Mouse (Mus musculus) stomach, postnatal 0 days (tissue): ENCODE results near the gene Lipc.

Source experiments
- CTCF ChIP-seq: IDR thresholded peaks from 2 replicates; pipeline ENCODE4 v1.5.1; 2016; ENCODE audit warnings: antibody characterized with exemption, low read depth, mild to moderate bottlenecking, moderate library complexity
- EP300 ChIP-seq: optimal IDR thresholded peaks from 2 replicates; pipeline ENCODE3; 2016; ENCODE audit warnings: antibody characterized with exemption

DNA sequence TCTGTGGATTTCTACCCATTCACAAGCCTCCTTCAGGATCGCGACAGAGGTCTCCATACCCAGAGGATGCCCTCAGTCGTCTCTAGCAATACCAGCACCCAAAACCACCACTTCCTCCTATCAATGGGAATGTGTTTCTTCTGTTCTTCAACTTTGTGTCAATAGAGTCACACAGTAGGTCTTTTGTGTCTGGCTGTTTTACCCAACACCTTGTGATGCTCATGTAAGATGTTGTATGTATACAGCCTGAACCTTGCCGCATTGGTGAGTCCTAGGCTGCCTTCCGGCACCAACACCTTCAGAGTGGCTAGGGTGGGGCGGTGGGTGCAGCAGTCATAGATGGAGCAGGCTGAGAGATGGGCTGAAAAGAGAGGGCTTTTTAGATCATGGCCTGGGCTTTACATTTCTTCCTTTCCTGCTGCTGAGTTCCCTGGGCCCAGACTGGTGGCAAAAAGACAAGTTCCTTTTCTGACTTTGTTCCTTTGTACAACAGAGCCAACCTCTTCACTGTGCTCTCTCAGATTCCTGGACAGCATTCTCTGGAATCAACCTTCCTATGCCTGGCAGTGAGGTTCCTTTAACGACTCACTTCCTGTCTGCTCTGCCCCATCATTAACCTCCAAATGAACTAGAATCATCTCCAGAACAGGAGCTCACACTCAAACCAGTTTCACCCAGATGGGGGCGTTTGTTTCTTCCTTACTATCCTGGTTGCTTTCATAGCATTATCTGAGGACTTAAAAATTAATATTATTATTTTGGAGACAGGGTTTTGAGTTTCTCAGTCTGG, 110.4 kb downstream of the Lipc start:
- TF ChIP-seq CTCF, result no peak; the same call in 1 of the 2 replicates
- no peak for TF ChIP-seq EP300
